Mouse (Mus musculus) olfactory bulb, adult 2 months (tissue): Measurements from ENCODE around the gene Nrcam.

Source experiments
- CTCF ChIP-seq: fragments of 200-500 bp; IDR thresholded peaks from 2 replicates; pipeline ENCODE4 v1.5.1; 2012; ENCODE audit warnings: low read depth, mild to moderate bottlenecking, low read length, moderate library complexity; ENCODE audit not compliant: insufficient read depth
- POLR2A ChIP-seq: fragments of 200-500 bp; IDR thresholded peaks from 2 replicates; pipeline ENCODE4 v1.6.1; 2012; ENCODE audit warnings: mild to moderate bottlenecking, low read depth, low read length, moderate library complexity; ENCODE audit not compliant: insufficient read depth

DNA sequence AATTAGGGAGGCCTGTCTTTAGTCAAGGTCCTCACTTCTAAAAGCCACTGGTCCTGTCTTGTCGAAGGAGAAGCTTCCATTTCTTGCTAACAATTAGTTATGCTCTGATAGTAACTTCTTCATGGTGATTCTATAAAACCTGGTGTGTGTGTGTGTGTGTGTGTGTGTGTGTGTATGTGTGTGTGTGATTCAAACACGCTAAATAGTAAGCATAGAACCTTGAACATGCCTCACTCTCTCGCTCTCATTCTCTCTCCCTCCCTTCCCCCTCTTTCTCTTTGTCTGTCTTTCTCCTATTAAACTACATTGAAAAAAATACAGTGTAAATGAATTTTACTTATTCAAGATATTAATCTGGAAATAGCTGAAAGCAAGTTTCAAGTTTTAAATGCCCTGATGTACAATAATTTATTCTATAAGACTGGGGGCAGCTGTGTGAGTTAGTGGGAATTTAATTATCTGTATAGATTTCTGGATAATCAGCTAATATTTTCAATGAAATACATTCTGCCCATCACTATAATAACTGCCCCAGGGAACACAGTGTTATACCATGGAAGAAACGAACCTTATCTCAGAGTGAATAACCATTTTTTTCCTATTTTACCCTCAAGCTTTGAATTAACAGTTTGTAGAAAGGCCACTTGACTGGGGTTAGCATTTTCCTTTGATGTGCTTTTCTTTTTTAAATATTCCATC is 180.9 kb downstream of the Nrcam start:
- TF ChIP-seq POLR2A, result no peak
- no peak for TF ChIP-seq CTCF
